Mouse (Mus musculus) limb, embryonic 12.5 days (tissue): ENCODE results near the gene Gm7954. TPM values are rescaled to one million over a fixed set of nuclear protein-coding genes. Genes with fewer than 3 reads are reported as not detected.
"Not testable (repeated sequence)": the region's sequence is repeated elsewhere in the genome, so short reads cannot be mapped to it uniquely, and the experiment has no call there.

Experiments used
- ATAC-seq: fragments of 200-750 bp; cut with Nextera tagmentation; 2 replicates; pipeline ENCODE4 v1.8.0; 2017; ENCODE audit warnings: low read depth, moderate TSS enrichment; ENCODE audit not compliant: insufficient number of reproducible peaks, insufficient read depth, low FRiP score, low TSS enrichment
- H3K27ac ChIP-seq: fragments of 300-500 bp; sonication (generic); 2 replicates; pipeline ENCODE4 v1.5.1; 2016; ENCODE audit warnings: mild to moderate bottlenecking, moderate library complexity
- H3K27me3 ChIP-seq: fragments of 300-500 bp; sonication (generic); 2 replicates; pipeline ENCODE4 v1.6.1; 2016; ENCODE audit warnings: mild to moderate bottlenecking, moderate library complexity
- H3K36me3 ChIP-seq: fragments of 300-500 bp; sonication (generic); 2 replicates; pipeline ENCODE4 v1.6.1; 2016; ENCODE audit warnings: mild to moderate bottlenecking, moderate library complexity
- H3K4me1 ChIP-seq: fragments of 300-500 bp; sonication (generic); replicated peaks from 2 replicates; pipeline ENCODE4 v1.6.1; 2016
- H3K4me2 ChIP-seq: fragments of 300-500 bp; sonication (generic); 2 replicates; pipeline ENCODE4 v1.6.1; 2016; ENCODE audit warnings: mild to moderate bottlenecking, moderate library complexity
- H3K4me3 ChIP-seq: fragments of 300-500 bp; sonication (generic); replicated peaks from 2 replicates; pipeline ENCODE4 v1.5.1; 2016; ENCODE audit warnings: mild to moderate bottlenecking
- H3K9ac ChIP-seq: fragments of 300-500 bp; sonication (generic); replicated peaks from 2 replicates; pipeline ENCODE4 v1.6.1; 2016; ENCODE audit warnings: mild to moderate bottlenecking, moderate library complexity
- H3K9me3 ChIP-seq: fragments of 300-500 bp; sonication (generic); 2 replicates; pipeline ENCODE4 v1.6.1; 2016; ENCODE audit warnings: mild to moderate bottlenecking, moderate library complexity
- WGBS: fragments of 180-500 bp; shearing (Covaris S2); methylation state at CpG from one replicate; pipeline ENCODE4 v1.1.7; 2016; 5-methylcytosine and 5-hydroxymethylcytosine counted together
- polyA plus RNA-seq: library from polyadenylated mRNA; unstranded; fragments of >200 nt; fragmentation: Nextera tagmentation; extraction: Ambion mirVana; gene quantifications from 2 replicates; pipeline ENCODE4 v1.2.1, GENCODE M21; 2016

Gene Gm7954
- not detected in 2 replicates for polyA plus RNA-seq

GRCm38 (mm10) chr14:41453418-41453817 lies at the start of gene Gm7954:
TSS of gene Gm7954 (minus strand) at chr14:41453518.
- H3K9me3 ChIP-seq, H3K4me2 ChIP-seq, H3K27ac ChIP-seq, H3K4me3 ChIP-seq, ATAC-seq, H3K27me3 ChIP-seq, H3K4me1 ChIP-seq, H3K36me3 ChIP-seq, H3K9ac ChIP-seq: not testable (repeated sequence)
- WGBS: no CpG with 5 or more reads among the region's 2 CpGs

DNA sequence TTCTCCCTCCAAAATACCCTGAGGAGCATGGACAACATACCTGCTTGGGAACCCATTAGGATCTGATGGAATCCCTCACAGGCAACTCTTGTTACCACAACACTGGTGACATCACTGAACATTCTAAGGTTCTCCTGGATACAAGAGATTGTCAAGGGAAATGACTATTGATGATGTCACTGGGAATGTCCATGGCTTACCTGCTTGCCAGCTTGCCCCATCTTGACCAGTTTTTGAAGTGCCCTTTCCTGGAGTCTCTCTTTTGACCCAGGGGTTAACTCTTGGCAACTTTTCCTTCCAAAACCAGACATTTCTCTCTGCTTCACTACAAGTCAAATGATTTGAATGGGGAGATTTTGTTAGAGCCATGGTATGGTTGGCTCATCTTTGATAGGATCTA lies 36.1 kb upstream of the Gm7954 start, which contains the start of gene Gm3486:
Gene Gm3486 (minus strand): TSS at position 101 of the 400 bp plus-strand sequence.
- H3K4me3 ChIP-seq, H3K4me2 ChIP-seq, H3K27me3 ChIP-seq, H3K27ac ChIP-seq, H3K9me3 ChIP-seq, H3K9ac ChIP-seq, H3K4me1 ChIP-seq, ATAC-seq, H3K36me3 ChIP-seq: not testable (repeated sequence)

GRCm38 (mm10) chr14:41425393-41426075 lies 27.8 kb downstream of the Gm7954 start:
- H3K27me3 ChIP-seq, H3K9me3 ChIP-seq, H3K36me3 ChIP-seq, H3K27ac ChIP-seq, H3K9ac ChIP-seq, ATAC-seq, H3K4me3 ChIP-seq, H3K4me1 ChIP-seq: not testable (repeated sequence)
- peak overlapping the region; percentile 30 for H3K4me2 ChIP-seq
- 15% methylated on average over 13 of the region's 16 CpGs for WGBS

GRCm38 (mm10) chr14:41424694-41425093 lies 28.6 kb downstream of the Gm7954 start:
- H3K4me1 ChIP-seq, H3K27me3 ChIP-seq, H3K4me3 ChIP-seq, ATAC-seq, H3K36me3 ChIP-seq, H3K27ac ChIP-seq, H3K9me3 ChIP-seq, H3K9ac ChIP-seq: not testable (repeated sequence)
- peak overlapping the region; percentile 30 for H3K4me2 ChIP-seq
- WGBS: 7% methylated on average over 14 of the region's 14 CpGs

DNA sequence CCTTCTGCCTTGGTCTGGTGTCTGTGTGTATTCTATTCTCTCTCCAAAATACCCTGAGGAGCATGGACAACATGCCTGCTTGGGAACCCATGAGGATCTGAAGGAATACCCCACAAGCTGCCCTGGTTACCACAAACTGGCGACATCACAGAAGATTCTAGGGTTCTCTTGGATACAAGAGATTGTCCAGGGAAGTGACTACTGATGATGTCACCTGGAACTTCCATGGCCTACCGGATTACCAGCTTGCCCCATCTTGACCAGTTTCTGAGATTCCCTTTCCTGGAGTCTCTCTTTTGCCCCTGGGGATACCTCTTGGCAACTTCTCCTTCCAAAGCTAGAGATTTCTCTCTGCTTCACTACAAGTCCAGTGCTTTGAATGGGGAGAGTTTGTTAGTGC lies 45.1 kb downstream of the Gm7954 start, which contains the start of gene Gm6482:
Gene Gm6482 (minus strand): TSS at position 101 of the 400 bp plus-strand sequence.
- H3K4me3 ChIP-seq, H3K4me1 ChIP-seq, H3K9ac ChIP-seq, H3K27ac ChIP-seq, H3K9me3 ChIP-seq, H3K36me3 ChIP-seq, H3K4me2 ChIP-seq, ATAC-seq, H3K27me3 ChIP-seq: not testable (repeated sequence)
- no CpG with 5 or more reads among the region's 2 CpGs for WGBS

Other genes starting within 250 kb of the Gm7954 start
- gene Gm2832, start 174.7 kb downstream of the Gm7954 start, polyA plus RNA-seq: not detected in 2 replicates
- gene Gm5798, start 104.9 kb downstream of the Gm7954 start, polyA plus RNA-seq: not detected in 2 replicates
- gene Gm7945, start 67.1 kb downstream of the Gm7954 start, polyA plus RNA-seq: not detected in 2 replicates
- gene Gm6482, start 45.2 kb downstream of the Gm7954 start, polyA plus RNA-seq: not detected in 2 replicates
- gene Gm3486, start 36.0 kb upstream of the Gm7954 start, polyA plus RNA-seq: not detected in 2 replicates
- gene Gm7970, start 102.1 kb upstream of the Gm7954 start, polyA plus RNA-seq: not detected in 2 replicates
- gene 1700049E17Rik2, start 119.7 kb upstream of the Gm7954 start, polyA plus RNA-seq: not detected in 2 replicates
- not detected in 2 replicates for gene Gm3072, start 171.1 kb upstream of the Gm7954 start, polyA plus RNA-seq
- not detected in 2 replicates for gene Gm3676, start 193.0 kb upstream of the Gm7954 start, polyA plus RNA-seq
- gene Gm8068, start 248.4 kb upstream of the Gm7954 start, polyA plus RNA-seq: not detected in 2 replicates